Mouse (Mus musculus): Measurements from ENCODE around the gene Gm49396.

DNA sequence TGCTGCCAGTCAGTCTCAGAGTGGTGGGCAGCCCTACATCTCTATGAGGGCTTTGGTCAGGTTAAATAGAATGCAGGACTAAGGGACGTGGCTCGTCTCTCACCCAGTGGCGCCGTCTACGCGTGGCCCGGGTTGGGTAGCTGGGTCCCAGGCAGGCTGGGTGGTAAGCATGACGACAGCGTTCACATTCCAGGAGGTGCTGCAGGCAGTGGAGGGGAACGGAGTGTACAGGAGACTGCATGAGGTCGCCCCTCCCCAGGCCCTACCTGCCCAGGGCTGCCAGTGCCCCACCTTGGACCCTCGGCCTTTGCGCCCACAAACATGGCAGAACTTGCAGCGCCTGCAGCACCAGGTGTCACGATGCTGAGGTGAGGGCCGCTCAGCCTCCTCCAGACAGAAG lies 18.4 kb downstream of the Gm49396 start:
- TF ChIP-seq CTCF (IDR thresholded peaks at IDR 0.05; ENCODE audit: insufficient read depth, low read depth, low read length): no peak
- TF ChIP-seq POLR2A (IDR thresholded peaks at IDR 0.05; ENCODE audit: insufficient read depth, low read depth, low read length): no peak

Data from olfactory bulb, adult 2 months (tissue).